Mouse (Mus musculus) forebrain, postnatal 0 days (tissue): Measurements from ENCODE around the gene Mis12. TPM values are rescaled to one million over a fixed set of nuclear protein-coding genes. Genes with fewer than 3 reads are reported as not detected.
A peak's percentile ranks its signal among the peaks of the same experiment; 100 is the strongest.

ENCODE experiments used
- ATAC-seq: fragments of 200-750 bp; cut with Nextera tagmentation; 2 replicates; pipeline ENCODE4 v1.8.0; 2017; ENCODE audit warnings: mild to moderate bottlenecking, moderate library complexity
- DNase-seq: peaks from one replicate; pipeline ENCODE4 v3.0.0-alpha.2; 2015
- H3K27ac ChIP-seq: fragments of 300-500 bp; sonication (generic); 2 replicates; pipeline ENCODE4 v1.5.1; 2014; ENCODE audit warnings: low read depth, mild to moderate bottlenecking, antibody characterized with exemption, low read length, moderate library complexity, mixed read lengths
- H3K27me3 ChIP-seq: fragments of 300-500 bp; sonication (generic); 2 replicates; pipeline ENCODE4 v1.6.1; 2014; ENCODE audit warnings: mild to moderate bottlenecking, low read length, mixed read lengths; ENCODE audit not compliant: insufficient read depth
- H3K36me3 ChIP-seq: fragments of 300-500 bp; sonication (generic); 2 replicates; pipeline ENCODE4 v1.6.1; 2014; ENCODE audit warnings: mild to moderate bottlenecking, moderate library complexity; ENCODE audit not compliant: insufficient read depth
- H3K4me1 ChIP-seq: fragments of 300-500 bp; sonication (generic); 2 replicates; pipeline ENCODE4 v1.6.1; 2014; ENCODE audit warnings: antibody characterized with exemption; ENCODE audit not compliant: insufficient read depth
- H3K4me2 ChIP-seq: fragments of 300-500 bp; sonication (generic); 2 replicates; pipeline ENCODE4 v1.6.1; 2014; ENCODE audit warnings: low read depth, mild to moderate bottlenecking, moderate library complexity
- H3K4me3 ChIP-seq: fragments of 300-500 bp; sonication (generic); 2 replicates; pipeline ENCODE4 v1.5.1; 2014; ENCODE audit warnings: low read depth, low read length, mixed read lengths
- H3K9ac ChIP-seq: fragments of 300-500 bp; sonication (generic); 2 replicates; pipeline ENCODE4 v1.6.1; 2014; ENCODE audit warnings: mild to moderate bottlenecking
- H3K9me3 ChIP-seq: fragments of 300-500 bp; sonication (generic); 2 replicates; pipeline ENCODE4 v1.6.1; 2016; ENCODE audit warnings: low read length
- CTCF ChIP-seq: sonication (generic); IDR thresholded peaks from 2 replicates; pipeline ENCODE4 v1.5.1; 2016; ENCODE audit warnings: antibody characterized with exemption, control low read depth, low read depth
- WGBS: fragments of 180-500 bp; shearing (Covaris S2); extraction: QIAGEN DNeasy Blood & Tissue Kit; methylation state at CpG from one replicate; pipeline ENCODE4 v1.1.7; 2014; 5-methylcytosine and 5-hydroxymethylcytosine counted together
- polyA plus RNA-seq: library from polyadenylated mRNA; unstranded; fragments of >200 nt; fragmentation: Nextera tagmentation; extraction: Ambion mirVana; gene quantifications from 2 replicates; pipeline ENCODE4 v1.2.1, GENCODE M21; 2015
- total RNA-seq: library from RNA; depleted of rRNA; stranded (reverse); fragments of >200 nt; gene quantifications from 2 replicates; pipeline ENCODE4 v1.2.3, GENCODE M21; 2014; rRNA removed

Gene Mis12
- 15.3 and 19.3 TPM in 2 replicates for total RNA-seq
- polyA plus RNA-seq: 8.0 and 13.9 TPM in 2 replicates

GRCm38 (mm10) chr11:71019201-71020068, at the start of gene Mis12, which contains the start of gene Derl2:
Gene Mis12, plus strand, starts transcription at chr11:71019611.
Gene Derl2, minus strand, starts transcription at chr11:71019841.
- peak within 1 kb of the TSS; percentile 84 for H3K9ac ChIP-seq
- 1% methylated on average over 69 of the region's 71 CpGs for WGBS
- ATAC-seq: peak; percentile 99
- peak within 1 kb of the TSS; percentile 98 for H3K4me3 ChIP-seq
- H3K27ac ChIP-seq: peak within 1 kb of the TSS; percentile 92
- TF ChIP-seq CTCF: peak; percentile 3; the same call in 1 of the 2 replicates
- H3K4me1 ChIP-seq: peaks cover 22% of the 10 kb centered on the region
- no peaks in the 10 kb centered on the region for H3K9me3 ChIP-seq
- peak within 1 kb of the TSS; percentile 65 for H3K4me2 ChIP-seq
- peak; percentile 100 for DNase-seq
- no peaks in the 10 kb centered on the region for H3K27me3 ChIP-seq
- H3K36me3 ChIP-seq: no peaks in the 10 kb centered on the region

- no peaks in the 10 kb centered on the region for H3K27me3 ChIP-seq
- peak; percentile 98 for ATAC-seq
- WGBS: under 1% methylated on average over 43 of the region's 43 CpGs
- H3K4me2 ChIP-seq: peak within 1 kb of the TSS; percentile 81
- H3K27ac ChIP-seq: peak within 1 kb of the TSS; percentile 90
- peaks cover 8% of the 10 kb centered on the region for H3K4me1 ChIP-seq
- peak within 1 kb of the TSS; percentile 78 for H3K9ac ChIP-seq
- DNase-seq: peak; percentile 98
- peak within 1 kb of the TSS; percentile 92 for H3K4me3 ChIP-seq
- no peak for TF ChIP-seq CTCF
- peaks cover 29% of the 10 kb centered on the region for H3K36me3 ChIP-seq
- H3K9me3 ChIP-seq: no peaks in the 10 kb centered on the region
Measured at GRCm38 (mm10) chr11:70969821-70970559, 49.4 kb upstream of the Mis12 start, which contains the start of the genes Nup88 and Rpain. Gene Nup88, minus strand, starts transcription at chr11:70969973. Gene Rpain, plus strand, starts transcription at chr11:70970213.

GRCm38 (mm10) chr11:70970560-70971540, 48.6 kb upstream of the Mis12 start:
- H3K4me1 ChIP-seq: peaks cover 8% of the 10 kb centered on the region
- H3K9me3 ChIP-seq: no peaks in the 10 kb centered on the region
- H3K4me3 ChIP-seq: peak overlapping the region; percentile 92
- WGBS: 15% methylated on average over 24 of the region's 24 CpGs
- peaks cover 30% of the 10 kb centered on the region for H3K36me3 ChIP-seq
- H3K27ac ChIP-seq: peak overlapping the region; percentile 90
- peak; percentile 52 for TF ChIP-seq CTCF
- peak; percentile 34 for ATAC-seq
- H3K9ac ChIP-seq: peak overlapping the region; percentile 53
- peak overlapping the region; percentile 81 for H3K4me2 ChIP-seq
- H3K27me3 ChIP-seq: no peaks in the 10 kb centered on the region
- DNase-seq: no peak

GRCm38 (mm10) chr11:70972586-70972985, 46.8 kb upstream of the Mis12 start:
- H3K27me3 ChIP-seq: no peaks in the 10 kb centered on the region
- TF ChIP-seq CTCF: no peak
- H3K4me3 ChIP-seq: no peak overlapping the region
- no peak overlapping the region for H3K27ac ChIP-seq
- H3K9ac ChIP-seq: no peak overlapping the region
- DNase-seq (no peak), ATAC-seq (no peak)
- peaks cover 8% of the 10 kb centered on the region for H3K4me1 ChIP-seq
- H3K4me2 ChIP-seq: no peak overlapping the region
- peaks cover 37% of the 10 kb centered on the region for H3K36me3 ChIP-seq
- no peaks in the 10 kb centered on the region for H3K9me3 ChIP-seq
- WGBS: 51% methylated on average over 1 of the region's 1 CpGs

- no peak overlapping the region for H3K4me3 ChIP-seq
- peaks cover 51% of the 10 kb centered on the region for H3K36me3 ChIP-seq
- no peaks in the 10 kb centered on the region for H3K9me3 ChIP-seq
- DNase-seq (peak; percentile 21), ATAC-seq (no peak)
- WGBS: 65% methylated on average over 4 of the region's 4 CpGs
- H3K27me3 ChIP-seq: no peaks in the 10 kb centered on the region
- H3K27ac ChIP-seq: no peak overlapping the region
- peak; percentile 54 for TF ChIP-seq CTCF
- H3K9ac ChIP-seq: no peak overlapping the region
- no peaks in the 10 kb centered on the region; the same call in 1 of the 2 replicates for H3K4me1 ChIP-seq
- H3K4me2 ChIP-seq: no peak overlapping the region
Measured at GRCm38 (mm10) chr11:70973947-70974346, 45.5 kb upstream of the Mis12 start.

- DNase-seq (no peak), ATAC-seq (no peak)
- no peak overlapping the region for H3K4me2 ChIP-seq
- H3K27ac ChIP-seq: no peak overlapping the region
- H3K4me1 ChIP-seq: no peaks in the 10 kb centered on the region
- H3K4me3 ChIP-seq: no peak overlapping the region
- WGBS: 76% methylated on average over 2 of the region's 2 CpGs
- no peaks in the 10 kb centered on the region for H3K27me3 ChIP-seq
- H3K36me3 ChIP-seq: peaks cover 60% of the 10 kb centered on the region
- no peaks in the 10 kb centered on the region for H3K9me3 ChIP-seq
- H3K9ac ChIP-seq: no peak overlapping the region
- no peak for TF ChIP-seq CTCF
Measured at GRCm38 (mm10) chr11:70975193-70975592, 44.2 kb upstream of the Mis12 start.
